Mouse (Mus musculus) forebrain, embryonic 14.5 days (tissue): ENCODE measurements around the gene Lsm5. TPM values are rescaled to one million over a fixed set of nuclear protein-coding genes. Genes with fewer than 3 reads are reported as not detected.
A peak's percentile ranks its signal among the peaks of the same experiment; 100 is the strongest.

ENCODE experiments used
- ATAC-seq: fragments of 200-750 bp; cut with Nextera tagmentation; 2 replicates; pipeline ENCODE4 v1.8.0; 2017; ENCODE audit warnings: mild to moderate bottlenecking, moderate library complexity
- DNase-seq: peaks from one replicate; pipeline ENCODE4 v3.0.0-alpha.2; 2015; ENCODE audit warnings: low spot score
- H3K27ac ChIP-seq: fragments of 300-500 bp; sonication (generic); 2 replicates; pipeline ENCODE4 v1.5.1; 2014; ENCODE audit warnings: low read depth, mild to moderate bottlenecking, control low read depth, low read length, moderate library complexity
- H3K27me3 ChIP-seq: fragments of 300-500 bp; sonication (generic); replicated peaks from 2 replicates; pipeline ENCODE4 v1.6.1; 2014; ENCODE audit warnings: low read length, control low read depth, mixed read lengths; ENCODE audit not compliant: control insufficient read depth, insufficient read depth
- H3K36me3 ChIP-seq: fragments of 300-500 bp; sonication (generic); 2 replicates; pipeline ENCODE4 v1.6.1; 2014; ENCODE audit warnings: low read length, control low read depth; ENCODE audit not compliant: control insufficient read depth, insufficient read depth
- H3K4me1 ChIP-seq: fragments of 300-500 bp; sonication (generic); 2 replicates; pipeline ENCODE4 v1.6.1; 2014; ENCODE audit warnings: antibody characterized with exemption, low read length, control low read depth; ENCODE audit not compliant: control insufficient read depth, insufficient read depth
- H3K4me2 ChIP-seq: fragments of 300-500 bp; sonication (generic); 2 replicates; pipeline ENCODE4 v1.6.1; 2014; ENCODE audit warnings: mild to moderate bottlenecking, control low read depth, low read length
- H3K4me3 ChIP-seq: fragments of 300-500 bp; sonication (generic); 2 replicates; pipeline ENCODE4 v1.5.1; 2014; ENCODE audit warnings: low read depth, low read length, control low read depth
- H3K9ac ChIP-seq: fragments of 300-500 bp; sonication (generic); 2 replicates; pipeline ENCODE4 v1.6.1; 2014; ENCODE audit warnings: mild to moderate bottlenecking, low read length, control low read depth, moderate library complexity
- H3K9me3 ChIP-seq: fragments of 300-500 bp; sonication (generic); replicated peaks from 2 replicates; pipeline ENCODE4 v1.6.1; 2016; ENCODE audit warnings: low read length, control low read depth, mixed read lengths; ENCODE audit not compliant: control insufficient read depth
- WGBS: fragments of 180-500 bp; shearing (Covaris S2); extraction: QIAGEN DNeasy Blood & Tissue Kit; methylation state at CpG from one replicate; pipeline ENCODE4 v1.1.7; 2014; 5-methylcytosine and 5-hydroxymethylcytosine counted together
- polyA plus RNA-seq: library from polyadenylated mRNA; unstranded; fragments of >200 nt; fragmentation: Nextera tagmentation; extraction: Ambion mirVana; gene quantifications from 2 replicates; pipeline ENCODE4 v1.2.1, GENCODE M21; 2014

Gene Lsm5
- polyA plus RNA-seq, 1 experiment from 2014 or later = 121 TPM

DNA sequence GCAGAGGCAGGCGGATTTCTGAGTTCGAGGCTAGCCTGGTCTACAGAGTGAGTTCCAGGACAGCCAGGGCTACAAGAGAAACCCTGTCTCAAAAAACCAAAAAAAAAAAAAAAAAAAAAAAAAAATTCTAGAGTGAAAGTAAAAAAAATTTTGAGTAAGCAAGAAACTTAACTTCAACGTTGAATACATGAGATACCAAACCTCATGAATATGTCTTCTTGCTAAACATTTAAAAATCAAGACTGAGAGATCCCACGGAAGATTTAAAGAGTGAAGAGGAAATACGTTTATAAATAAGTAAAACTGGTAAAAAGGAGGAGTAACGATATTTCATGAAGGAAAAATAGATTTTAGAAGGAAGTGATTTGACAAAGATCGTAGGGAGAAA is 9.7 kb upstream of the Lsm5 start:
- H3K36me3 ChIP-seq = no peaks in the 10 kb centered on the region
- H3K27ac ChIP-seq = no peak overlapping the region
- H3K9me3 ChIP-seq = no peaks in the 10 kb centered on the region
- H3K27me3 ChIP-seq = no peaks in the 10 kb centered on the region
- peak overlapping the region; percentile 75 for H3K4me3 ChIP-seq
- no peak overlapping the region for H3K9ac ChIP-seq
- DNase-seq (no peak), ATAC-seq (no peak)
- peak overlapping the region; percentile 70 for H3K4me2 ChIP-seq
- H3K4me1 ChIP-seq = peaks cover 8% of the 10 kb centered on the region
- 50% methylated on average over 7 of the region's 7 CpGs for WGBS

DNA sequence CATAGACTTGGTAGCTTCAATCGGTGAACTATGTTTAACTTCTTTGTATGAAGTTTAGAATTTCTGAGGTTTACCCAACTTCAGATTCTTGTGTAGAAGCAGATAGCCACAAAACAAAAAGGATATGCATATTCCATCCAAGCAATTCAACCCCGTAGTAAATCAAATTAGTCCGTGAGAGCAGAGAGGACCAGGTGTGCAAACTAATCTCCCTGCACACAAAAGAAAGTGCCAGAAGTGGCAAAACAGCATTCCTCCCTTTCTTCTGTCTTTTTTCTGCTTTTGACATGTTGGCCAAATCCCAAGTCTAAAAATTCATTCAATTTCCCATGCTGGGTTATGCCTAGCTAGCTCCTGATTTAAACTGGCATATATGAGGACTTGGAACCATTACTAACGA is 12.1 kb downstream of the Lsm5 start:
- no peak overlapping the region for H3K4me2 ChIP-seq
- H3K9me3 ChIP-seq = no peaks in the 10 kb centered on the region
- no peaks in the 10 kb centered on the region for H3K27me3 ChIP-seq
- no peak overlapping the region for H3K9ac ChIP-seq
- DNase-seq (no peak), ATAC-seq (no peak)
- no peaks in the 10 kb centered on the region for H3K4me1 ChIP-seq
- no peaks in the 10 kb centered on the region for H3K36me3 ChIP-seq
- WGBS = 73% methylated on average over 4 of the region's 4 CpGs
- no peak overlapping the region for H3K27ac ChIP-seq
- H3K4me3 ChIP-seq = no peak overlapping the region

DNA sequence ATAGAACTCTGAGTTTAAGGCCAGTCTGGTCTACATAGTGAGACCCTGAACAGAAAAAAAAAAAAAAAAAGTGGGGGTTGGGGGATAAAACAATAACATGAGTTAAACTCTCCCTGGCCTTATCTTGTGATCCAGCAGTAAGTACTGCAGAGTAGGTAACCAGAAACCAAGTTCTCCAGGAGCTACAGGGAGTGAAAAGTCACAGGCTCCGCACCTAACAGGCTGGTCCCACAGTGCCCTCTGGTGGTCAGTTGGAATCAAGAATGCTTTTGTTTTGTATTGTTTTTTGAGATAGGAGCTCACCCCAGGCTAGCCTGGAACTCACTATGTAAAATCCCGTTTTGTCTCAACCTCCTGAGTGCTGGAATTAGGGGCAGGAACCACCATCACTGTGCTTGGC is 13.3 kb downstream of the Lsm5 start:
- H3K4me1 ChIP-seq = no peaks in the 10 kb centered on the region
- H3K36me3 ChIP-seq = no peaks in the 10 kb centered on the region
- no peak overlapping the region for H3K4me3 ChIP-seq
- H3K9me3 ChIP-seq = no peaks in the 10 kb centered on the region
- no peak overlapping the region for H3K9ac ChIP-seq
- DNase-seq (peak; percentile 84), ATAC-seq (no peak)
- no peaks in the 10 kb centered on the region for H3K27me3 ChIP-seq
- no peak overlapping the region for H3K4me2 ChIP-seq
- no peak overlapping the region for H3K27ac ChIP-seq
- WGBS = 2% methylated on average over 2 of the region's 2 CpGs

DNA sequence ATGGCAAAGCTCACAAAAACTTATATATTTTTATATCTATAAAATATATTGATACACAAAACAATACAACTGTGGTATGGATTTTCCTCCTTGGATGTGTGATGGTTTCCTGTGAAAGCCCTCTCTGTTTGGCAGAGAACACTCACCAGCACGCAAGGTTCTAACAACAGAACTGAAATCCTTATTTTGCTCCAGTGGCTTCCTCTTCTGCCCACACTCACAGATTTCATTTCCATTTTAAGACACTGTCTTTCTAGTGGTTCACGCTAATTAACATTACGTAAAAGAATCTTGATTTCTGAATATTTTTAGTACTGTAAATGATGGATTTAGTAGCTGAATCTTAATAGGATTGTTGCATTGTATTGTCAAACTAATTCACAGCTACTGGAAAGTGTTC is 16.3 kb downstream of the Lsm5 start:
- WGBS = 91% methylated on average over 3 of the region's 3 CpGs
- ATAC-seq = no peak
- H3K9me3 ChIP-seq = no peaks in the 10 kb centered on the region

DNA sequence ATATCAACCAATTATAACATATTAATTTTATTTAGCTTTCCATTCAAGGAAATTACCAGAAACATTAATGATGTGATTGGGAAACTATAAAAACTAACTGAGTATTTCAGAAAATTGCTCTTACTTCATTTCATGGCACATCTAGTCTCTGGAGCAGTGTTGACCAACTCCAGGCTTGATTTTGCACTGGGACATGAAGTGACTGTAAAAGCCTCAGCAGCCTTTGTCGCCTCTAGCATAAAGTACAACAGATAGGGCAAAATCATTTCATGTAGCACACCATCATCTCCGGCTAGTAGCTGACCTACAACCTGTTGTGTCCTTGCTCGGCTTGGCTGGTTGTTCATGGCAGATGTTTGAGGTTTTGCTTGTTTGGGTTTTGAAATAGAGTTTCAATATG is 40.1 kb downstream of the Lsm5 start:
- Histone ChIP-seq H3K27ac (no peak overlapping the region), H3K4me1 (no peaks in the 10 kb centered on the region), H3K9me3 (no peaks in the 10 kb centered on the region), H3K27me3 (no peaks in the 10 kb centered on the region), H3K36me3 (no peaks in the 10 kb centered on the region), H3K4me3 (no peak overlapping the region), H3K9ac (no peak overlapping the region), H3K4me2 (no peak overlapping the region)
- ATAC-seq (no peak), DNase-seq (no peak)
- WGBS = 92% methylated on average over 3 of the region's 3 CpGs

More for the DNA sequence above, 16.3 kb downstream of the Lsm5 start:
- Histone ChIP-seq H3K4me3 (no peak overlapping the region), H3K9ac (no peak overlapping the region), H3K27me3 (no peaks in the 10 kb centered on the region), H3K4me1 (no peaks in the 10 kb centered on the region), H3K27ac (no peak overlapping the region), H3K4me2 (no peak overlapping the region), H3K36me3 (no peaks in the 10 kb centered on the region)
- DNase-seq = no peak

DNA sequence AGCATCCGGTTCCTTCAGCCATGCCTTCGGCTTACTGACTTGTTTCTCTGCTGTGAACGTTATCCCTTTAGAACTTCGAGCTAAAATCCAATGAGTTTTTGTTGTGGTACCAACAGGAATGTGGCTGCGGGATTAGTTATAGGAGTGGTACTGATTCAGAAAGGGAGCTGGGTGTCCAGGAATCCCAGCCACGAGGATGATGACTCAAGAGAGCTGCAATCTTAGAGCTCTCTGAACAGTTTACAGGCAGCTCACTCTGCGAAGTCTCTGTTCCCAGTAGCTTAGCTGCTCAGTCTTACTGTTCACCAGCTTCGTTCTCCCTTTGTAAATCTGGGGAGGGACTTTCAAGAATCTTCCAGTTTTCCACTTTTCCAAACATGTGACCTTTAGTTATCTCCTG is 49.1 kb downstream of the Lsm5 start:
- H3K9me3 ChIP-seq = no peaks in the 10 kb centered on the region
- no peaks in the 10 kb centered on the region for H3K36me3 ChIP-seq
- no peak overlapping the region for H3K27ac ChIP-seq
- H3K9ac ChIP-seq = no peak overlapping the region
- H3K4me1 ChIP-seq = no peaks in the 10 kb centered on the region
- H3K27me3 ChIP-seq = peaks cover 10% of the 10 kb centered on the region
- H3K4me2 ChIP-seq = no peak overlapping the region
- ATAC-seq (no peak), DNase-seq (no peak)
- no peak overlapping the region for H3K4me3 ChIP-seq
- WGBS = 82% methylated on average over 8 of the region's 8 CpGs

DNA sequence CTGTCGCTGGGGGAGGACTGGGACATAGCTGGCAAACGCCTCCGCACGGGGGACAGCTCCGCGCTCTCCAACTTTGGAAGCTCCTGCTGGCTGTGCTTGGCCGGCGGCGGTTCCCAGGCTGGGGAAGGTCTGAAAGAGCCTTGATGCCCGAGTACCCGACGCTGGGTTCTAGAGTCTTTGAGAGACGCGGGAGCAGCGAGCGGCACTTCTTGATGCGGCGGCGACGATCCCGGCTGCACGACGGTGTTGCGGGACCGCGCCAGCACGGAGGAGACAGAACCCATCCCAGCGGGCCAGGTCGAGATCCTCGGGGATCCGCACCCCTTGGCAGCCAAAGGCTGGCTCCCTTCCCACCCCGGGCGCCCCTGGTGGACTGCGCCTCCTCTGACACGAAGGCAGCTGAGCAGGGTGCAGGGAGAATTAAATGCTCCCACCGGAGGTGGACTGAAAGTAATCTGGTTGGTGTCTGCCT is 52.4 kb downstream of the Lsm5 start:
- Histone ChIP-seq H3K9ac (peak overlapping the region; percentile 62), H3K4me3 (peak overlapping the region; percentile 38), H3K9me3 (no peaks in the 10 kb centered on the region), H3K27me3 (peaks cover 10% of the 10 kb centered on the region), H3K4me2 (peak overlapping the region; percentile 75), H3K36me3 (no peaks in the 10 kb centered on the region), H3K4me1 (no peaks in the 10 kb centered on the region), H3K27ac (no peak overlapping the region)
- WGBS = under 1% methylated on average over 36 of the region's 36 CpGs
- ATAC-seq (peak; percentile 48), DNase-seq (peak; percentile 37)

Other genes with a start within 250 kb of the Lsm5 start
- 6.7 and 7.2 TPM in 2 replicates for gene Pde1c, start 135.6 kb downstream of the Lsm5 start, polyA plus RNA-seq
- 40.3 and 51.8 TPM in 2 replicates for gene Avl9, start 10.2 kb upstream of the Lsm5 start, polyA plus RNA-seq
- gene Kbtbd2, start 93.1 kb upstream of the Lsm5 start, polyA plus RNA-seq = 24.2 and 25.2 TPM in 2 replicates
- gene Fkbp9, start 127.3 kb upstream of the Lsm5 start, polyA plus RNA-seq = 26.3 and 27.9 TPM in 2 replicates
- gene Nt5c3, start 219.2 kb upstream of the Lsm5 start, polyA plus RNA-seq = 174 and 189 TPM in 2 replicates
- 0.17 and 0.33 TPM in 2 replicates for gene Vmn1r4, start 219.3 kb upstream of the Lsm5 start, polyA plus RNA-seq